Mouse (Mus musculus): ENCODE measurements around the gene Stk24. TPM values are rescaled to one million over a fixed set of nuclear protein-coding genes. Genes with fewer than 3 reads are reported as not detected.

The Stk24 gene
- total and polyA plus RNA-seq, 3 experiments: 62.5 to 79.3 TPM; not detected in 1

GRCm38 (mm10) chr14:121426743-121427142 lies 46.9 kb upstream of the Stk24 start:
- no peaks in the 10 kb centered on the region; a peak in 1 of 4 replicates for H3K27me3 ChIP-seq (ENCODE audit: control insufficient read depth in 1 of 2, insufficient read depth in 2 of 2, low read length in 2 of 2)
- no peaks in the 10 kb centered on the region for H3K79me2 ChIP-seq (ENCODE audit: control insufficient read depth, insufficient read depth, low read length, poor library complexity)
- H3K27ac ChIP-seq (ENCODE audit: control insufficient read depth, low read depth, low read length): no peak overlapping the region
- no peak overlapping the region for H3K9ac ChIP-seq (ENCODE audit: control insufficient read depth, low read depth, low read length, poor library complexity, severe bottlenecking)
- TF ChIP-seq SMC3 (IDR thresholded peaks at IDR 0.05; ENCODE audit: low read depth, low read length) (peak; percentile 83), TAL1 (IDR thresholded peaks at IDR 0.05; ENCODE audit: low read length) (no peak), ZNF384 (IDR thresholded peaks at IDR 0.05; ENCODE audit: low read depth, low read length) (peak; percentile 91), HCFC1 (IDR thresholded peaks at IDR 0.05; ENCODE audit: low read depth, low read length) (no peak), RAD21 (IDR thresholded peaks at IDR 0.05; ENCODE audit: low read depth, low read length) (peak; percentile 83), USF2 (IDR thresholded peaks at IDR 0.05; ENCODE audit: borderline replicate concordance in 1 of 2, insufficient read depth in 1 of 2, low read depth in 1 of 2, low read length in 2 of 2) (no peak), BHLHE40 (IDR thresholded peaks at IDR 0.05; ENCODE audit: borderline replicate concordance, low read depth, low read length) (no peak), MEF2A (IDR thresholded peaks at IDR 0.05; ENCODE audit: extremely low read depth, insufficient replicate concordance, low read depth, low read length, poor library complexity, severe bottlenecking) (no peak), NRF1 (IDR thresholded peaks at IDR 0.05; ENCODE audit: insufficient read depth, low read depth, low read length, poor library complexity, severe bottlenecking) (no peak), ZC3H11A (IDR thresholded peaks at IDR 0.05; ENCODE audit: low read depth, low read length) (peak; percentile 85), CTCF (IDR thresholded peaks at IDR 0.05 in 2 of 3, conservative IDR thresholded peaks at IDR 0.05 in 1 of 3; ENCODE audit: control insufficient read depth in 1 of 3, insufficient read depth in 1 of 3, low read depth in 2 of 3, low read length in 3 of 3, poor library complexity in 1 of 3, severe bottlenecking in 1 of 3) (peak; percentile 61 to 81 (median 68)), MYC (IDR thresholded peaks at IDR 0.05; ENCODE audit: low read depth, low read length) (0 out of 2 replicates have a peak, but pooled peaks have one; percentile 14)
- H3K36me3 ChIP-seq (ENCODE audit: control insufficient read depth in 1 of 2, insufficient read depth in 2 of 2, low read length in 2 of 2): peaks cover 0 to 9% of the 10 kb centered on the region in 2 experiments; a peak in 2 of 4 replicates
- no peak overlapping the region for H3K4me3 ChIP-seq (ENCODE audit: control insufficient read depth in 1 of 2, insufficient read depth in 1 of 2, low read depth in 2 of 2, low read length in 2 of 2)
- peaks cover 0 to 15% of the 10 kb centered on the region in 2 experiments; a peak in 2 of 4 replicates for H3K4me1 ChIP-seq (ENCODE audit: control insufficient read depth in 1 of 2, insufficient read depth in 2 of 2, low read length in 2 of 2)
- DNase-seq (ENCODE audit: low read depth, low spot score): peak; percentile 66
- H3K9me3 ChIP-seq (replicated peaks; ENCODE audit: insufficient read depth, low read length): no peaks in the 10 kb centered on the region

- Histone ChIP-seq H3K4me1 (ENCODE audit: control insufficient read depth in 1 of 2, insufficient read depth in 2 of 2, low read length in 2 of 2) (peaks cover 0 to 15% of the 10 kb centered on the region in 2 experiments; a peak in 2 of 4 replicates), H3K27ac (ENCODE audit: control insufficient read depth, low read depth, low read length) (no peak overlapping the region), H3K9ac (ENCODE audit: control insufficient read depth, low read depth, low read length, poor library complexity, severe bottlenecking) (no peak overlapping the region), H3K4me3 (ENCODE audit: control insufficient read depth in 1 of 2, insufficient read depth in 1 of 2, low read depth in 2 of 2, low read length in 2 of 2) (no peak overlapping the region), H3K27me3 (ENCODE audit: control insufficient read depth in 1 of 2, insufficient read depth in 2 of 2, low read length in 2 of 2) (no peaks in the 10 kb centered on the region), H3K79me2 (ENCODE audit: control insufficient read depth, insufficient read depth, low read length, poor library complexity) (no peaks in the 10 kb centered on the region), H3K36me3 (ENCODE audit: control insufficient read depth in 1 of 2, insufficient read depth in 2 of 2, low read length in 2 of 2) (peaks cover 0 to 9% of the 10 kb centered on the region in 2 experiments; a peak in 2 of 4 replicates), H3K9me3 (replicated peaks; ENCODE audit: insufficient read depth, low read length) (no peaks in the 10 kb centered on the region)
- no peak for TF ChIP-seq GABPA (IDR thresholded peaks at IDR 0.05; ENCODE audit: low read depth, low read length)
- TF ChIP-seq POLR2AphosphoS5 (IDR thresholded peaks at IDR 0.05; ENCODE audit: borderline replicate concordance, low read depth, low read length): peak; percentile 67; the same call in 1 of the 2 replicates
- no peak for DNase-seq (ENCODE audit: low read depth, low spot score)
Measured at GRCm38 (mm10) chr14:121425004-121425793, 45.4 kb upstream of the Stk24 start.
